Mouse (Mus musculus) erythroblast, embryonic 14.5 days (primary cell): Measurements from ENCODE around the gene Cep295nl.

Experiments
- GATA1 ChIP-seq: IDR thresholded peaks from 2 replicates; pipeline ENCODE4 v1.6.1; 2012; ENCODE audit warnings: low read length, inconsistent platforms, mixed read lengths
- TAL1 ChIP-seq: IDR thresholded peaks from 3 replicates; pipeline ENCODE4 v1.6.1; 2012; ENCODE audit warnings: low read length, inconsistent platforms, mixed read lengths

- TF ChIP-seq GATA1, result no peak
- TF ChIP-seq TAL1, result no peak
These were observed 23.8 kb upstream of the Cep295nl start for GRCm38 (mm10) chr11:118366108-118366507.
